Mouse (Mus musculus) forebrain, embryonic 12.5 days (tissue): ENCODE measurements around the gene Cdk17. TPM values are rescaled to one million over a fixed set of nuclear protein-coding genes. Genes with fewer than 3 reads are reported as not detected.

Experiments
- ATAC-seq: fragments of 200-750 bp; cut with Nextera tagmentation; 2 replicates; pipeline ENCODE4 v1.8.0; 2017; ENCODE audit warnings: moderate TSS enrichment; ENCODE audit not compliant: low FRiP score
- H3K27ac ChIP-seq: fragments of 300-500 bp; sonication (generic); 2 replicates; pipeline ENCODE4 v1.5.1; 2016; ENCODE audit warnings: mild to moderate bottlenecking
- H3K27me3 ChIP-seq: fragments of 300-500 bp; sonication (generic); 2 replicates; pipeline ENCODE4 v1.6.1; 2016; ENCODE audit warnings: mild to moderate bottlenecking
- H3K36me3 ChIP-seq: fragments of 300-500 bp; sonication (generic); replicated peaks from 2 replicates; pipeline ENCODE4 v1.6.1; 2016; ENCODE audit warnings: mild to moderate bottlenecking
- H3K4me1 ChIP-seq: fragments of 300-500 bp; sonication (generic); 2 replicates; pipeline ENCODE4 v1.6.1; 2016
- H3K4me2 ChIP-seq: fragments of 300-500 bp; sonication (generic); 2 replicates; pipeline ENCODE4 v1.6.1; 2016; ENCODE audit warnings: mild to moderate bottlenecking, moderate library complexity
- H3K4me3 ChIP-seq: fragments of 300-500 bp; sonication (generic); replicated peaks from 2 replicates; pipeline ENCODE4 v1.5.1; 2016; ENCODE audit warnings: mild to moderate bottlenecking
- H3K9ac ChIP-seq: fragments of 300-500 bp; sonication (generic); 2 replicates; pipeline ENCODE4 v1.6.1; 2016; ENCODE audit warnings: mild to moderate bottlenecking
- H3K9me3 ChIP-seq: fragments of 300-500 bp; sonication (generic); 2 replicates; pipeline ENCODE4 v1.6.1; 2016
- whole genome bisulfite sequencing: fragments of 180-500 bp; shearing (Covaris S2); methylation state at CpG from one replicate; pipeline ENCODE4 v1.1.7; 2016; 5-methylcytosine and 5-hydroxymethylcytosine counted together
- microRNA counts: library from miRNA; unstranded; fragments of <30 nt; microRNA quantifications from one replicate; lab custom pipeline; 2017
- microRNA-seq: library from miRNA; unstranded; fragments of <30 nt; microRNA quantifications from one replicate; pipeline ENCODE4, GENCODE M21; 2017
- polyA plus RNA-seq: library from polyadenylated mRNA; unstranded; fragments of >200 nt; fragmentation: Nextera tagmentation; extraction: Ambion mirVana; gene quantifications from 2 replicates; pipeline ENCODE4 v1.2.1, GENCODE M21; 2016

The Cdk17 gene
- polyA plus RNA-seq, 1 experiment from 2014 or later: 44.6 TPM

GRCm38 (mm10) chr10:93310721-93311411, 150.2 kb downstream of the Cdk17 start, which contains the start of gene Elk3:
Elk3 (minus strand) TSS chr10:93311135.
- Histone ChIP-seq H3K4me3 (peak within 1 kb of the TSS; percentile 57), H3K9me3 (no peaks in the 10 kb centered on the region), H3K36me3 (no peaks in the 10 kb centered on the region), H3K9ac (peak within 1 kb of the TSS; percentile 83), H3K4me2 (peak within 1 kb of the TSS; percentile 99), H3K27ac (peak within 1 kb of the TSS; percentile 70), H3K27me3 (peaks cover 19% of the 10 kb centered on the region), H3K4me1 (peaks cover 19% of the 10 kb centered on the region)
- under 1% methylated on average over 44 of the region's 53 CpGs for WGBS
- ATAC-seq: peak; percentile 72

- no peak overlapping the region for H3K9ac ChIP-seq
- no peaks in the 10 kb centered on the region for H3K36me3 ChIP-seq
- H3K4me1 ChIP-seq: peaks cover 19% of the 10 kb centered on the region
- peaks cover 19% of the 10 kb centered on the region for H3K27me3 ChIP-seq
- H3K4me2 ChIP-seq: peak overlapping the region; percentile 99
- WGBS: 3% methylated on average over 4 of the region's 4 CpGs
- ATAC-seq: no peak
- H3K27ac ChIP-seq: no peak overlapping the region
- H3K9me3 ChIP-seq: no peaks in the 10 kb centered on the region
- peak overlapping the region; percentile 57; the same call in 1 of the 2 replicates for H3K4me3 ChIP-seq
These were observed 150.9 kb downstream of the Cdk17 start for GRCm38 (mm10) chr10:93311576-93311975.

MicroRNAs within 50 kb of the gene (microRNA counts, 519-probe panel; counts per million panel counts)
- not detected for microRNA mmu-miR-1931 (lab: Ali Mortazavi, UCI)

Small RNA genes lying within 50 kb of the gene (microRNA-seq; reads per million reads assigned to microRNA genes)
- gene Mir1931: 0.97 reads per million

Other genes with a start within 250 kb of the Cdk17 start
- 1.3 and 1.5 TPM in 2 replicates for gene Cfap54, start 79.3 kb upstream of the Cdk17 start, polyA plus RNA-seq
- gene Elk3, start 150.3 kb downstream of the Cdk17 start, polyA plus RNA-seq: 11.5 and 12.6 TPM in 2 replicates